Mouse (Mus musculus) ovary, postnatal 10 days (tissue): ENCODE data around the gene Nnmt.
A peak's percentile ranks its signal among the peaks of the same experiment; 100 is the strongest.

Source experiments
- DNase-seq: peaks from one replicate; pipeline ENCODE4 v3.0.0; 2022; ENCODE audit warnings: low spot score

The Nnmt gene

GRCm38 (mm10) chr9:48604939-48605598, at the start of gene Nnmt:
Gene Nnmt, minus strand, starts transcription at chr9:48605153.
- no peak for DNase-seq

- no peak for DNase-seq
Observed at GRCm38 (mm10) chr9:48654730-48655129, 49.8 kb upstream of the Nnmt start.

- no peak for DNase-seq
Observed at GRCm38 (mm10) chr9:48653399-48654070, 48.6 kb upstream of the Nnmt start.

- no peak for DNase-seq
Observed at GRCm38 (mm10) chr9:48652026-48652425, 47.1 kb upstream of the Nnmt start.

GRCm38 (mm10) chr9:48650846-48651245, 45.9 kb upstream of the Nnmt start:
- no peak for DNase-seq

- no peak for DNase-seq
Observed at GRCm38 (mm10) chr9:48649851-48650685, 45.1 kb upstream of the Nnmt start.

- DNase-seq = no peak
Observed at GRCm38 (mm10) chr9:48649098-48649766, 44.3 kb upstream of the Nnmt start.

- no peak for DNase-seq
Observed at GRCm38 (mm10) chr9:48648285-48649097, 43.5 kb upstream of the Nnmt start.

- no peak for DNase-seq
Observed at GRCm38 (mm10) chr9:48647648-48648284, 42.8 kb upstream of the Nnmt start.

GRCm38 (mm10) chr9:48646781-48647647, 42.1 kb upstream of the Nnmt start:
- DNase-seq = no peak

GRCm38 (mm10) chr9:48646251-48646650, 41.3 kb upstream of the Nnmt start:
- peak; percentile 38 for DNase-seq

GRCm38 (mm10) chr9:48645648-48646126, 40.7 kb upstream of the Nnmt start:
- no peak for DNase-seq

- DNase-seq = no peak
Observed at GRCm38 (mm10) chr9:48644926-48645647, 40.1 kb upstream of the Nnmt start.

GRCm38 (mm10) chr9:48644376-48644775, 39.4 kb upstream of the Nnmt start:
- DNase-seq = no peak

GRCm38 (mm10) chr9:48641636-48642035, 36.7 kb upstream of the Nnmt start:
- DNase-seq = no peak

GRCm38 (mm10) chr9:48640881-48641280, 35.9 kb upstream of the Nnmt start:
- DNase-seq = no peak

- no peak for DNase-seq
Observed at GRCm38 (mm10) chr9:48638176-48638803, 33.3 kb upstream of the Nnmt start.

- DNase-seq = no peak
Observed at GRCm38 (mm10) chr9:48637161-48637560, 32.2 kb upstream of the Nnmt start.
